Mouse (Mus musculus): ENCODE measurements around the gene 1700069L16Rik. TPM values are rescaled to one million over a fixed set of nuclear protein-coding genes. Genes with fewer than 3 reads are reported as not detected.

The 1700069L16Rik gene
- total and polyA plus RNA-seq, 2 experiments, result not detected

DNA sequence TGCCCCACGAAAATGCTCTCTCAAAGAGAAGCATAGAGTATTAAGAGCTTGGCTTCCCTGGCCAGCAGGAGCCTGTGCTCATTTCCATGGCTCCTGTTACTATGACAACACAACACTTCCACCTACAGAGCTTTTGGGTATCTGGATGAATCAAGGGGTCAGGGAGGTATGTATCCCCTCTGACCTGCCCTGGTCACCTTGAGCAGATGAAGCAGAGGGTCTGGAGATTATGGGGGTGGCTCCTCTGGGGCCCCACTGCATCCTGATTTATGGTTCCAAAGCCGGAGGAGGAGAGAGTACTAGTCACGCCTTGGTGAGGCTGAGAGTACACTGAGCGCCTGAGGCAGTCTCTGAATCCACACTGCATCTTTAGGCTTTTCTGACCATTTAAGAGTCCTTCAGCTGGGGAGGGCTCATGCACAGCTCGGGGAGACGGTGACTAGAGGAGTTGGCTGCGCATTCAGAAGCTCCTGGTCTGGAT lies 6.1 kb upstream of the 1700069L16Rik start:
- no peak for DNase-seq (ENCODE audit: extremely low read depth, low read depth, low spot score)
- H3K4me3 ChIP-seq (ENCODE audit: insufficient read depth, low read depth, low read length), result no peak overlapping the region
- H3K4me1 ChIP-seq (ENCODE audit: control insufficient read depth, insufficient read depth, low read length), result no peaks in the 10 kb centered on the region
- H3K9ac ChIP-seq (ENCODE audit: low read depth, low read length), result no peak overlapping the region
- TF ChIP-seq CTCF (IDR thresholded peaks at IDR 0.05; ENCODE audit: low read depth, low read length) (no peak), POLR2A (IDR thresholded peaks at IDR 0.05; ENCODE audit: extremely low read depth, insufficient read depth, low read length) (no peak)
- H3K36me3 ChIP-seq (ENCODE audit: control insufficient read depth, insufficient read depth, low read length), result no peaks in the 10 kb centered on the region
- no peaks in the 10 kb centered on the region for H3K79me2 ChIP-seq (ENCODE audit: control insufficient read depth, insufficient read depth, low read length)
- no peaks in the 10 kb centered on the region for H3K27me3 ChIP-seq (ENCODE audit: control insufficient read depth, insufficient read depth, low read length)
- H3K27ac ChIP-seq (replicated peaks; ENCODE audit: insufficient read depth, low read depth, low read length), result no peak overlapping the region
- 74% methylated on average over 7 of the region's 7 CpGs for WGBS

DNA sequence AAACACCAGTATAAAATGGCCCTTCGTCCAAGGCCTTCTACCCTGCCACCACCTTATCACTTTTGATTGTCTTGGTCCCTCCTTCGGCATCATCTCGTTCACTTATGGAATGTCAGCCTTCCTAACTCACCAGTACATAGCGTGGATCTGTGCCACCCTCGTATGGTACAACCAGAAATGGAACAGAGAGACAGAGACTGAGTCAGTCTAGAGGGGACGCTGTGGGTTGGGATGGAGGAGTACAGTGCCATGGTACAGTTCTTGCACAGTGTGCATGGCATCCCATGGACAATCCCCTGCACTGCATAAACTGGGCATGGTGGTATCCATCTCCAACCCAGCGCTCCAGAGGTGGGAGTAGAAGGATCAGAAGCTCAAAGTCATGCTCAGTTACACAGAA lies 4.1 kb upstream of the 1700069L16Rik start:
- Histone ChIP-seq H3K36me3 (ENCODE audit: control insufficient read depth, insufficient read depth, low read length) (no peaks in the 10 kb centered on the region), H3K27me3 (ENCODE audit: control insufficient read depth, insufficient read depth, low read length) (no peaks in the 10 kb centered on the region), H3K79me2 (ENCODE audit: control insufficient read depth, insufficient read depth, low read length) (no peaks in the 10 kb centered on the region), H3K4me3 (ENCODE audit: insufficient read depth, low read depth, low read length) (no peak overlapping the region), H3K27ac (replicated peaks; ENCODE audit: insufficient read depth, low read depth, low read length) (no peak overlapping the region), H3K4me1 (ENCODE audit: control insufficient read depth, insufficient read depth, low read length) (no peaks in the 10 kb centered on the region), H3K9ac (ENCODE audit: low read depth, low read length) (no peak overlapping the region)
- WGBS, result 82% methylated on average over 7 of the region's 7 CpGs
- DNase-seq (ENCODE audit: extremely low read depth, low read depth, low spot score), result no peak
- TF ChIP-seq CTCF (IDR thresholded peaks at IDR 0.05; ENCODE audit: low read depth, low read length), result no peak
- no peak for TF ChIP-seq POLR2A (IDR thresholded peaks at IDR 0.05; ENCODE audit: extremely low read depth, insufficient read depth, low read length)

DNA sequence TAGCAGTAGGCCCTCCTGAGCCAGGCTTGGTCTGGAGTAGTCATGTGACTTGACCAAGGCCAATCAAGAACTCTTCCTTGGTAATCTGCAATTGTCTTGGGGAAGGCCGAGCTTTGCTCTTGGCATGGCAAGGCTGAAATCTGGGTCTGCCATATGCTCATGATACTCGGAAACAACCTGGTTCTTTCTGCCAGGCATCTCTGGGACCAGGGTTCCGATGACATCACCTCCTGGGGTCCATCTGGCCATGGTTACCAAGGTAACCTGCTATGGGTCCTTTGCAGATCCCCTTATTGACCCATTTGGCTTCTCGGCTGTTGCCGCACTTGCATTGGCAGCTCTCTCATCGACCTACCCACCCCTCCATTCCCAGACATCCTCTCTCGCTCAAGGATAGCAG lies 3.4 kb upstream of the 1700069L16Rik start:
- WGBS, result 85% methylated on average over 7 of the region's 7 CpGs
- Histone ChIP-seq H3K27ac (replicated peaks; ENCODE audit: insufficient read depth, low read depth, low read length) (no peak overlapping the region), H3K4me1 (ENCODE audit: control insufficient read depth, insufficient read depth, low read length) (no peaks in the 10 kb centered on the region), H3K4me3 (ENCODE audit: insufficient read depth, low read depth, low read length) (no peak overlapping the region), H3K27me3 (ENCODE audit: control insufficient read depth, insufficient read depth, low read length) (no peaks in the 10 kb centered on the region), H3K9ac (ENCODE audit: low read depth, low read length) (no peak overlapping the region), H3K36me3 (ENCODE audit: control insufficient read depth, insufficient read depth, low read length) (no peaks in the 10 kb centered on the region), H3K79me2 (ENCODE audit: control insufficient read depth, insufficient read depth, low read length) (no peaks in the 10 kb centered on the region)
- DNase-seq (ENCODE audit: extremely low read depth, low read depth, low spot score), result no peak
- no peak for TF ChIP-seq POLR2A (IDR thresholded peaks at IDR 0.05; ENCODE audit: extremely low read depth, insufficient read depth, low read length)
- TF ChIP-seq CTCF (IDR thresholded peaks at IDR 0.05; ENCODE audit: low read depth, low read length), result no peak

DNA sequence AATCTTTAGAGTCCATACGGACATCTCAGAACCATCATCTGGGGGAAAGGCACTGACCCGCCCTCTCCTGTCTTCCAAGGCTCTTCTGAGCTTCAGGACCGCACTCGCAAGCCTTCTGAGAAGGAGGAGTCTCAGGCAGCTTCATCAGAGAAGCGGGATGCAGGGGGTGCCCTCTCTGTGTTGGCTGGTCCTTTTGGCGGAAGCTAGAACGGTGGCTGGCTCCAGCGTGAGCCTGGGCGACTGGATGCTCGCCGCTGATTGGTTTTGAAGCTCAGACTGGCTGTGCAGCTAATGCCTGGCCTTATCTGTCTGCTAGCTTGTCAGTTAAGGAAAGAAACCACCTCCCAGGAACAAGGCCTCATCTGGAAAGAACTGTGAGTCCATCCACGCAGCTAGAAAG lies 2.7 kb upstream of the 1700069L16Rik start:
- Histone ChIP-seq H3K4me1 (ENCODE audit: control insufficient read depth, insufficient read depth, low read length) (no peaks in the 10 kb centered on the region), H3K79me2 (ENCODE audit: control insufficient read depth, insufficient read depth, low read length) (no peaks in the 10 kb centered on the region), H3K9ac (ENCODE audit: low read depth, low read length) (no peak overlapping the region), H3K4me3 (ENCODE audit: insufficient read depth, low read depth, low read length) (no peak overlapping the region), H3K36me3 (ENCODE audit: control insufficient read depth, insufficient read depth, low read length) (no peaks in the 10 kb centered on the region), H3K27ac (replicated peaks; ENCODE audit: insufficient read depth, low read depth, low read length) (no peak overlapping the region), H3K27me3 (ENCODE audit: control insufficient read depth, insufficient read depth, low read length) (no peaks in the 10 kb centered on the region)
- TF ChIP-seq CTCF (IDR thresholded peaks at IDR 0.05; ENCODE audit: low read depth, low read length), result no peak
- no peak for DNase-seq (ENCODE audit: extremely low read depth, low read depth, low spot score)
- 59% methylated on average over 12 of the region's 12 CpGs for WGBS

DNA sequence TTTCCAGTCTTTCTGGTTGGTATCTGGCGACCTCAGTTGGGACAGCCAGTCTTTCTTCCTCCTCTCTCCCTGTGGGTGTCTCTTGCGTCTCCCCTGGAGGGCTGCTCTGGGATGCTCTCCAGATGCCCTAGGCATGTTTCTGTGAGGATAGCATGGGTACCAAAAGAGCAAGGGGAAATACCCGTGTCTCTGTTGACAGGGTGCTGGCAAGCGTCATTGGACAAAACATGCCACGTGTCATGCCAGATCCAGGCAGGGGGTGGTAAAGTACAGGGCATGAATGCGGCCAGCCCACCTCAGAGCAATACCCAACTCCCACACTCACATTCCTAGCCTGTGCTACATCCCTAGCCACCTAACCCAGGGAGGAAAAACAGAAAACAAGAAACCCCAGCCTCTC lies 2.0 kb upstream of the 1700069L16Rik start:
- no peak for TF ChIP-seq POLR2A (IDR thresholded peaks at IDR 0.05; ENCODE audit: extremely low read depth, insufficient read depth, low read length)
- no peak for TF ChIP-seq CTCF (IDR thresholded peaks at IDR 0.05; ENCODE audit: low read depth, low read length)
- 64% methylated on average over 6 of the region's 6 CpGs for WGBS
- no peaks in the 10 kb centered on the region for H3K36me3 ChIP-seq (ENCODE audit: control insufficient read depth, insufficient read depth, low read length)
- H3K4me1 ChIP-seq (ENCODE audit: control insufficient read depth, insufficient read depth, low read length), result no peaks in the 10 kb centered on the region
- H3K27me3 ChIP-seq (ENCODE audit: control insufficient read depth, insufficient read depth, low read length), result no peaks in the 10 kb centered on the region
- H3K4me3 ChIP-seq (ENCODE audit: insufficient read depth, low read depth, low read length), result no peak overlapping the region
- H3K9ac ChIP-seq (ENCODE audit: low read depth, low read length), result no peak overlapping the region
- H3K79me2 ChIP-seq (ENCODE audit: control insufficient read depth, insufficient read depth, low read length), result no peaks in the 10 kb centered on the region
- DNase-seq (ENCODE audit: extremely low read depth, low read depth, low spot score), result no peak
- no peak overlapping the region for H3K27ac ChIP-seq (replicated peaks; ENCODE audit: insufficient read depth, low read depth, low read length)

DNA sequence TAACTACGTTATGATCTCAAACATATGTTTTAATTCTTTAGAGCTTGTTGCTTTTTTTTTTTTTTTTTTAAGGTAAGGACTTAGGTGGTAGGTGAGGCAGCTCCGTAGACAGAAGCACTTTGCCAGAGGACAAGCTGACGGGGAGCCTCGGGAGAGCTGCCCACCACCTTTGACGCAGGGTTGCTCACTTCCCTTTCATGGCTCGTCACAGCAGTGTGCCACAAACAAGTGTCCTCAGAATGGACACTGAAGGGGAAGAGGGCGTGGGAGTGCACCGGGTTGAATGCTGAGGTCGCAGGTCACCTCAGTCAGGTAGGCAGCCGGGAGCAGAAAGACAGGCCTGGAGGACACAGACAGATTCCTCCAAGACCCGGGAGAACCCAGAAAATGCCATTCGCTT lies 845 bp upstream of the 1700069L16Rik start:
- Histone ChIP-seq H3K36me3 (ENCODE audit: control insufficient read depth, insufficient read depth, low read length) (no peaks in the 10 kb centered on the region), H3K27me3 (ENCODE audit: control insufficient read depth, insufficient read depth, low read length) (no peaks in the 10 kb centered on the region), H3K27ac (replicated peaks; ENCODE audit: insufficient read depth, low read depth, low read length) (no peak overlapping the region), H3K79me2 (ENCODE audit: control insufficient read depth, insufficient read depth, low read length) (no peaks in the 10 kb centered on the region), H3K4me3 (ENCODE audit: insufficient read depth, low read depth, low read length) (no peak overlapping the region), H3K4me1 (ENCODE audit: control insufficient read depth, insufficient read depth, low read length) (no peaks in the 10 kb centered on the region), H3K9ac (ENCODE audit: low read depth, low read length) (no peak overlapping the region)
- WGBS, result 74% methylated on average over 12 of the region's 12 CpGs
- no peak for DNase-seq (ENCODE audit: extremely low read depth, low read depth, low spot score)
- TF ChIP-seq POLR2A (IDR thresholded peaks at IDR 0.05; ENCODE audit: extremely low read depth, insufficient read depth, low read length) (no peak), CTCF (IDR thresholded peaks at IDR 0.05; ENCODE audit: low read depth, low read length) (no peak)

Data from liver, adult 2 months (tissue).